Mouse (Mus musculus): ENCODE data around the gene Rhag.

Gene Rhag

GRCm38 (mm10) chr17:40874701-40875100 lies 63.8 kb downstream of the Rhag start:
- no peak for DNase-seq (ENCODE audit: low read depth in 2 of 2, low spot score in 2 of 2)

GRCm38 (mm10) chr17:40875568-40875967 lies 64.6 kb downstream of the Rhag start:
- DNase-seq (ENCODE audit: low read depth in 2 of 2, low spot score in 2 of 2), result no peak

GRCm38 (mm10) chr17:40877741-40878140 lies 66.8 kb downstream of the Rhag start:
- DNase-seq (ENCODE audit: low read depth in 2 of 2, low spot score in 2 of 2), result no peak

- no peak for DNase-seq (ENCODE audit: low read depth in 2 of 2, low spot score in 2 of 2)
Measured at GRCm38 (mm10) chr17:40879528-40879923, 68.6 kb downstream of the Rhag start.

GRCm38 (mm10) chr17:40879924-40880691 lies 69.2 kb downstream of the Rhag start, which contains the start of gene 9130008F23Rik:
Gene 9130008F23Rik (minus strand): TSS chr17:40880559.
- no peak for DNase-seq (ENCODE audit: low read depth in 2 of 2, low spot score in 2 of 2)

GRCm38 (mm10) chr17:40882172-40882571 lies 71.2 kb downstream of the Rhag start:
- no peak for DNase-seq (ENCODE audit: low read depth in 2 of 2, low spot score in 2 of 2)

- no peak for DNase-seq (ENCODE audit: low read depth in 2 of 2, low spot score in 2 of 2)
Measured at GRCm38 (mm10) chr17:40885155-40885554, 74.2 kb downstream of the Rhag start.

GRCm38 (mm10) chr17:40887849-40888536 lies 77.1 kb downstream of the Rhag start:
- DNase-seq (ENCODE audit: low read depth in 2 of 2, low spot score in 2 of 2), result no peak
